Mouse (Mus musculus): ENCODE results near the gene Itgae.

DNA sequence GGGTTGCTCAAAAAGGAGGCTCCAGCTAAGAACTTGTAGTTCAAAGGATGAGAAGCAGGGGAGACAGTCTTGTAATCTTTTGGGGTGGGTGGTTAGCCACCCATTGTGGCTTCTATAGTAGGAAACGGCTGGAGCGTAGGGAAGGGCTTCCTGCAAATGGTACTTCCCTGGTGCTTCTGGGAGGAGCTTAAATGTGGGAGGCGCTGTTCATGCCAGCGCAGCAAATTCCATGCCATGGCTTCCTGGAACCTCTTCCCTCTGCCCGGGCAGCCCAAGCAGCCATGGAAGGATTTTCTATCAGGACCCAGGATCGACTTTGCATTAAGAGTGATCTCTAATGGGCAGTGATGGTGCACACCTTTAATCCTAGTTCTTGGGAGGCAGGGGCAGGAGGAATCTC lies 78.2 kb downstream of the Itgae start:
- TF ChIP-seq CTCF (IDR thresholded peaks at IDR 0.05; ENCODE audit: borderline replicate concordance, insufficient read depth, low read depth, low read length), result no peak
- no peak for TF ChIP-seq POLR2A (IDR thresholded peaks at IDR 0.05; ENCODE audit: borderline replicate concordance, insufficient read depth, low read length)

Measured in cerebellum, adult 2 months (tissue).